Mouse (Mus musculus) liver, postnatal 0 days (tissue): Measurements from ENCODE around the gene Lrp3. TPM values are rescaled to one million over a fixed set of nuclear protein-coding genes. Genes with fewer than 3 reads are reported as not detected.

Experiments
- ATAC-seq: fragments of 200-750 bp; cut with Nextera tagmentation; 2 replicates; pipeline ENCODE4 v1.8.0; 2017; ENCODE audit warnings: mild to moderate bottlenecking, moderate library complexity
- DNase-seq: peaks from one replicate; pipeline ENCODE4 v3.0.0-alpha.2; 2016
- H3K27ac ChIP-seq: fragments of 300-500 bp; sonication (generic); 2 replicates; pipeline ENCODE4 v1.5.1; 2014; ENCODE audit warnings: antibody characterized with exemption, moderate library complexity, mild to moderate bottlenecking, low read depth
- H3K27me3 ChIP-seq: fragments of 300-500 bp; sonication (generic); 2 replicates; pipeline ENCODE4 v1.6.1; 2014; ENCODE audit warnings: low read length, control low read depth, mixed read lengths; ENCODE audit not compliant: insufficient read depth
- H3K36me3 ChIP-seq: fragments of 300-500 bp; sonication (generic); replicated peaks from 2 replicates; pipeline ENCODE4 v1.6.1; 2014; ENCODE audit warnings: mild to moderate bottlenecking, control low read depth, low read length, moderate library complexity, mixed read lengths; ENCODE audit not compliant: insufficient read depth
- H3K4me1 ChIP-seq: fragments of 300-500 bp; sonication (generic); 2 replicates; pipeline ENCODE4 v1.6.1; 2014; ENCODE audit warnings: antibody characterized with exemption, mild to moderate bottlenecking, control low read depth; ENCODE audit not compliant: insufficient read depth
- H3K4me2 ChIP-seq: fragments of 300-500 bp; sonication (generic); 2 replicates; pipeline ENCODE4 v1.6.1; 2014; ENCODE audit warnings: low read depth, mild to moderate bottlenecking, low read length, moderate library complexity, mixed read lengths
- H3K4me3 ChIP-seq: fragments of 300-500 bp; sonication (generic); 2 replicates; pipeline ENCODE4 v1.5.1; 2014; ENCODE audit warnings: low read depth, low read length
- H3K9ac ChIP-seq: fragments of 300-500 bp; sonication (generic); replicated peaks from 2 replicates; pipeline ENCODE4 v1.6.1; 2014; ENCODE audit warnings: mild to moderate bottlenecking, moderate library complexity
- H3K9me3 ChIP-seq: fragments of 300-500 bp; sonication (generic); 2 replicates; pipeline ENCODE4 v1.6.1; 2016; ENCODE audit warnings: mild to moderate bottlenecking, control low read depth, low read length, mixed read lengths
- CTCF ChIP-seq: sonication (generic); IDR thresholded peaks from 2 replicates; pipeline ENCODE4 v1.5.1; 2016; ENCODE audit warnings: antibody characterized with exemption, low read depth
- EP300 ChIP-seq: IDR thresholded peaks from 2 replicates; pipeline ENCODE4 v1.6.1; 2016; ENCODE audit warnings: antibody characterized with exemption, low read depth, mild to moderate bottlenecking
- WGBS: fragments of 180-500 bp; shearing (Covaris S2); extraction: QIAGEN DNeasy Blood & Tissue Kit; methylation state at CpG from one replicate; pipeline ENCODE4 v1.1.7; 2014; ENCODE audit not compliant: insufficient replicate concordance; 5-methylcytosine and 5-hydroxymethylcytosine counted together
- polyA plus RNA-seq: library from polyadenylated mRNA; unstranded; fragments of >200 nt; fragmentation: Nextera tagmentation; extraction: Ambion mirVana; gene quantifications from 2 replicates; pipeline ENCODE4 v1.2.1, GENCODE M21; 2015

Gene Lrp3
- polyA plus RNA-seq, 1 experiment from 2014 or later: 0.61 TPM

DNA sequence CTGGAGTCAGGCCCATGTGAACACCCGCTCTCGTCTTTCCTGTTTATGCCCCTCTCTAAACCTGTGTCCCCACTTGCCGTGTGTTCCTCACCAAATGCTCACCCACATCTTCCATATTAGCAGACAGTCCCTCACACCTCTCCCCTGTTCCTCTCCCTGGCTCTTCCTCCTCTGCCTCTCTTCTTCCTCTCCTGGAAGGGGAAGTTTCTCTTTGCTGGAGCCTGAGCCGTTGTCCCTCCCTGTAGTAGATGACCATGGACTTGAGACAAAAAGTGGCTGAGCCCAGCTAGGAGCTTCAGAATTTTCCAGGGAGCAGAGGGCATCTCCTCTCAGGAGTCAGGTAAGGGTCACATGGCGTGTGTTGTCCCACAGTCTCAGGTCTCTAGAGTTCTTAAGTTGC, 48.3 kb downstream of the Lrp3 start:
- no peak overlapping the region for H3K9ac ChIP-seq
- H3K36me3 ChIP-seq: no peaks in the 10 kb centered on the region
- H3K4me3 ChIP-seq: no peak overlapping the region
- H3K27me3 ChIP-seq: no peaks in the 10 kb centered on the region
- no peak overlapping the region for H3K4me2 ChIP-seq
- 52% methylated on average over 5 of the region's 5 CpGs for WGBS
- H3K27ac ChIP-seq: peak overlapping the region; percentile 48
- DNase-seq (no peak), ATAC-seq (no peak)
- H3K9me3 ChIP-seq: no peaks in the 10 kb centered on the region
- H3K4me1 ChIP-seq: peaks cover 18% of the 10 kb centered on the region
- TF ChIP-seq CTCF: no peak
- TF ChIP-seq EP300: no peak

DNA sequence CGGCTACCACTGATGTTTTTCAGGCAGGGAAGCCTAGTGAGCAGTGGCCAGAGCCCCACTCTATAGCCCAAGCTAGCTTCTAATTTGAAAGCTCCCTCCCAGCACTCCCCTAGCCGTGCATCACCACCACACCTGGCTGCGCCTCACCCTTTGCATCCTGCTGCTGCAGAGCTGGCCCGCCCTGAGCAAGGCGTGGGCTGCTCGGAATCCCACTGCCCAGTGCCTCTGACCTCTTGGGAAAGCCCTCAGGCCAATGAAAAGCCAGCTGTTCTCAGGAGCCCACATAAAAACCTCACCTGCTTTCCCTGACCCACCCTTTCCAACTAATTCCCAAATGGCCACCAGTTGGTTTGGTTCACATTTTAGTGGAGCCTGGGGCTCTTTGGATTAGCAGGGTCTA, 51.2 kb downstream of the Lrp3 start:
- H3K4me3 ChIP-seq: no peak overlapping the region
- H3K36me3 ChIP-seq: no peaks in the 10 kb centered on the region
- H3K27ac ChIP-seq: no peak overlapping the region
- TF ChIP-seq CTCF: no peak
- no peak for TF ChIP-seq EP300
- H3K27me3 ChIP-seq: no peaks in the 10 kb centered on the region
- ATAC-seq: no peak
- 82% methylated on average over 6 of the region's 6 CpGs for WGBS
- H3K9me3 ChIP-seq: no peaks in the 10 kb centered on the region
- no peak overlapping the region for H3K4me2 ChIP-seq
- no peak for DNase-seq
- peaks cover 16% of the 10 kb centered on the region for H3K4me1 ChIP-seq
- no peak overlapping the region for H3K9ac ChIP-seq

DNA sequence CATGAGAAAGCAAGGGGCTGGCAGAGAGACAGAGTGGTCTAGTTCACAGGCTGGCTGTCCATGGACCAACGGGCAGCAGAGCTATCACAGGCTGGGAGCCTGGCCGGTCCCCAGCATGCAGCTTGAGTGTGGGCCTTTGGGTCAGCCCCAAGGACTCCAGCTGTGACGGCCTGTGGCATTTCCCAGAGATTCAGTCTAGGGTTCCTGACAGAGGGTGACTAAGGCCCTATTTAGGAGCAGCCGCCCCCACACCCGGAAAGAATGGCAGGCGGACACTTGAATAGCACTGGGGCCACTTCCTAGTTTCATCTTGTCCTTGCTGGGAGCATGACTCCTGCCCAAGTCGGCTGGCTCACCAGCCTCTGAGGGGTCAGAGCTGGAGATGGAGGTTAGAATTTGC, 51.7 kb downstream of the Lrp3 start:
- TF ChIP-seq EP300 (no peak), CTCF (no peak)
- Histone ChIP-seq H3K9ac (no peak overlapping the region), H3K4me2 (no peak overlapping the region), H3K36me3 (no peaks in the 10 kb centered on the region), H3K4me1 (peaks cover 16% of the 10 kb centered on the region), H3K27me3 (no peaks in the 10 kb centered on the region), H3K27ac (no peak overlapping the region), H3K4me3 (no peak overlapping the region), H3K9me3 (no peaks in the 10 kb centered on the region)
- ATAC-seq (no peak), DNase-seq (no peak)
- 58% methylated on average over 7 of the region's 7 CpGs for WGBS

DNA sequence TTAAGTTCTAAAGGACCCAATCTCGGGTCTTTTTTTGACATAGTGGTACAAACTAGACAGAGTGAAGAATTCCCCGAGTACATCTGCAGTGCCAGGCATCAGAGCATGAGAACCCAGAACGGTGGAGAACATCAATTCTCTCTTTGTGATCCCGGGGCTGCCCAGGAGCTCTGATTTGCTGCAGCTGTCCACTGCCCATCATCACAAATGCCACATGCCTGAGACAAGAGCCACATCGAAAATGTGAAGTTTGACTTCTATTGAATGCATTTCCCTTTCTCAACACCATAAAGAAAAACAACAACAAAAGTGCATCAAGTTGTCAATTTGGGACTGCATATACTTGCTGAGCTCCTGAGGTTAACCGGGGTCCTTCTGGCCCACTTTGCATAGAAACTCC, 52.9 kb downstream of the Lrp3 start:
- no peaks in the 10 kb centered on the region for H3K27me3 ChIP-seq
- H3K9ac ChIP-seq: no peak overlapping the region
- no peak overlapping the region for H3K27ac ChIP-seq
- ATAC-seq (no peak), DNase-seq (no peak)
- H3K4me1 ChIP-seq: peaks cover 11% of the 10 kb centered on the region
- no peak for TF ChIP-seq EP300
- no peak for TF ChIP-seq CTCF
- H3K4me2 ChIP-seq: no peak overlapping the region
- no peak overlapping the region for H3K4me3 ChIP-seq
- no peaks in the 10 kb centered on the region for H3K9me3 ChIP-seq
- H3K36me3 ChIP-seq: no peaks in the 10 kb centered on the region
- WGBS: 76% methylated on average over 6 of the region's 6 CpGs

- DNase-seq (no peak), ATAC-seq (no peak)
- Histone ChIP-seq H3K4me2 (no peak overlapping the region), H3K4me3 (no peak overlapping the region), H3K9me3 (no peaks in the 10 kb centered on the region), H3K36me3 (no peaks in the 10 kb centered on the region), H3K9ac (no peak overlapping the region), H3K27ac (no peak overlapping the region), H3K4me1 (peaks cover 6% of the 10 kb centered on the region; the same call in 1 of the 2 replicates), H3K27me3 (no peaks in the 10 kb centered on the region)
- no peak for TF ChIP-seq CTCF
- no peak for TF ChIP-seq EP300
- WGBS: 47% methylated on average over 3 of the region's 3 CpGs
Measured at GRCm38 (mm10) chr7:35157512-35157911, 57.8 kb downstream of the Lrp3 start.

- TF ChIP-seq CTCF (no peak), EP300 (no peak)
- Histone ChIP-seq H3K9ac (no peak overlapping the region), H3K4me3 (no peak overlapping the region), H3K27ac (no peak overlapping the region), H3K27me3 (no peaks in the 10 kb centered on the region), H3K9me3 (no peaks in the 10 kb centered on the region), H3K36me3 (no peaks in the 10 kb centered on the region), H3K4me1 (peaks cover 6% of the 10 kb centered on the region; the same call in 1 of the 2 replicates), H3K4me2 (0 out of 2 replicates have a peak overlapping the region, but pooled peaks have one; percentile 2)
- 32% methylated on average over 16 of the region's 16 CpGs for WGBS
- DNase-seq (no peak), ATAC-seq (peak; percentile 33; the same call in 1 of the 2 replicates)
Measured at GRCm38 (mm10) chr7:35156561-35157477, 58.5 kb downstream of the Lrp3 start.
